Mouse (Mus musculus) G1E-ER4 (cell line): ENCODE measurements around the gene Nomo1. TPM values are rescaled to one million over a fixed set of nuclear protein-coding genes. Genes with fewer than 3 reads are reported as not detected.

Experiments
- GATA1 ChIP-seq: IDR thresholded peaks from one replicate; pipeline ENCODE4 v1.8.0; 2012; ENCODE audit warnings: low read length, inconsistent platforms
- polyA plus RNA-seq: library from polyadenylated mRNA; stranded (reverse); fragments of >175 nt; gene quantifications from 2 replicates; pipeline ENCODE4 v1.2.3, GENCODE M21; 2012

Nomo1 gene
- polyA plus RNA-seq, 1 experiment = 209 TPM

DNA sequence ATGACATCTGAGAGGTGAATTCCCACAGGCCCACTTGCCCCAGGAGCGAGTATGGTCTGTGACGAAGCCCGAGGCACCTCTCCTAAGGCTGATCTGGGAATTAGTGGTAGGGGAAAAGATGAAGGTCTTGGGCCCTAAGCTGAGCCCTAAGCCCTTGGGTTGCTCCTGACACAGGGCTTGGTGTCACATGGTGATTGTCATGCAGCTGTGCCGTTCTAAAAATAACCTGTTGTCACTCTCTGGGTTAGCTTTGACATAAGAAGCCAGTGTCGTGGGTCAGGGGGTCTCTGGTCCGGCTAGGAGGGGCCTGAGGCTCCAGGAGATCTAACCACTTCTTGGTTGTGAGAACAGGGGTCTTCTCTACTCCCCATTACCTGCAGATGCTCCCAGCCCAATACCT, 78.4 kb downstream of the Nomo1 start:
- no peak for TF ChIP-seq GATA1

DNA sequence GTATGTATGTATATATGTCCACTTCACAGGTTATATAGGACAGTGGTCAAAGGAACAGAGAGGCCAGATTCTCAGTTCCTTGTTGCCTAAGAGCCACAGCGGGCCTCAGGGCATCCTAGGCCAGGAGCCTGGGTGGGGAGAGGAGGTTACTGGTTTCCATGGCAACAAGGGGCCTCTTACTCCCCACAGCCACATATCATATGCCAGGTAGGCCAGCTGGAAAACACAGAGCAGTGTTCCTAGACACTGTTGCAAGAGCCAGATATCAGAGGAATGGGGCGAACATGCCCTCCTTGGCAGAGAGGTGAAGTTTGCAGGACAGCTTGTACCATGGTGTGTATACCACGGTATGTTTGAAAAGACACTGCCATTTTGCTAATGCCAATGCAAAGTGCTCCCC, 79.9 kb downstream of the Nomo1 start:
- TF ChIP-seq GATA1 = no peak

DNA sequence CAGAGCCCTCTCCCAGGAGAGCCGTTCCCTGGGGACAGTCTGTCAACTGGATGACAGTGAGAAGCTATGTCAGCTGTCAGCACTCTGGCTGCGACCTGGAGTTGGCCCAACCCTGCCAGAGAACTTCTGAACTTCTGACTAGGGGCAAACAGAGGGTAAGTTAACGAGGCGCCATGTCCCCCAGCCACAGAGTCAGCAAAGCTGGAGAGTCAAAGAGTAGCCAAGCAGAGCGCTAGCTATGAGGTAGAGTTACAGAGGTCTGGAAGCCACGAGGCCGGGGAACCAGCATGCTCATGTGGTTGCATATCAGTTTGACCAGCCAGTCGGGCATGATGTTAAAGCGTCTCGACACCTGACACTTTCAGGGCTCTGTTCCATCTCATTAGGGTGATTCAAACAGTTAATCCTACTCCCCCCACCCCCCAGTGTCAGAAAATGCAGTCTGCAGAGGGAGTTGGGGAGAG, 82.7 kb downstream of the Nomo1 start:
- TF ChIP-seq GATA1 = no peak

DNA sequence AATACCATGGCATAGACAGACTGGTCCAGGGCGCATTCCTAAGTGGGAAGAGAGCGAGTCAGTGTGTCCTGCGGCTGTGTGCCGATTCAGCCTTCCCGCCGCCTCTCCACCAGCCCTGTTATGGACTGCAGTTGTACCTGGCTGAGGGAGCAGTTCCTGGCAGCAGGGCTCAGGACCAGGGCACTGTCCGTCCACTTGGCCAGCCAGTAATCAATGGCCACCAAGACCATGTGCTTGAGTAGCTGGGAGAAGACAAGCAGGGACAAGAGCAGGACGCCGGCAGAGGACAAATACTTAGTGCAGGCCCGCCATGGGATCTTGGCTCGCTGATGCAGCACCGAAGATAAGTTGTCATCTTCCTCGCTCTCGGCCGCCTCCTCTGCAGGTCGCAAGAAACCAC, 83.5 kb downstream of the Nomo1 start:
- no peak for TF ChIP-seq GATA1

DNA sequence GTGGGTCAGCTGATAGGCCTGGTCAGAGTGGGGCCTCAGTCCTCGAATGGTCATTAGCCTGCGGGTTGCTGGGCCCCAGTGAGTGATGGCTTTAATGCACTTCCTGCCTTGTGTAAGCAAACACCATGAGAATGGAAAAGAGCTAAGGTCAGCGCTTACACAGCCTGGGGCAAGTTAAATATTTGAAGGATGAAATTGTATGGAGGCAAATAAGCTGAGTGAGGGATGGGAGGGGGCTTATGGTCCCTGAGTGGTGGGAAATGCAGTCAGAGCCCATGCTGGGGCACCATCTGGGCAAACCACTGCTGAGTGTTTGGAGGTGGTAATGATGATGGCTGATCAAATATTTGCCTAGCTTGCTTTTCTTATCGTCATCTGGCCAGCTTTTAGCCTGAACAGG, 89.5 kb downstream of the Nomo1 start:
- TF ChIP-seq GATA1 = no peak

DNA sequence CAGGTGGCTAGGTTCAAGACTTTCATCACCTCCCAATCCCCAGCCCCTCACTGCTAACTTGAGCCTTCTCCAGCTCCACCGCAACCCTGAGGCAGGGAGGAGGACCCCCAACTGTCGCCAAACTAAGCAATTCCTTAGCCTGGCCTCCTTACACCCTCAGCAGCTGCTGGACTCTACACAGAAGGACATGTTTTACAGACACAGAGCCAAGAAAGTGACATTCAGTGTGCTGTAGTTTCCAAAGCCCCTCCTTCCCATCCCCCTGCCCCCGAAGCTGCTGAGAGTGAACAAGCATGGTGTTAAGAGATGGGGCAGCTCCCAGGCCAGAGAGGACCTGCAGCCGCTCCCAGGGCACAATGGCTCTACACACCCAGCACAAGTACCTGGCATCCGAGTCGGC, 91.0 kb downstream of the Nomo1 start:
- no peak for TF ChIP-seq GATA1

DNA sequence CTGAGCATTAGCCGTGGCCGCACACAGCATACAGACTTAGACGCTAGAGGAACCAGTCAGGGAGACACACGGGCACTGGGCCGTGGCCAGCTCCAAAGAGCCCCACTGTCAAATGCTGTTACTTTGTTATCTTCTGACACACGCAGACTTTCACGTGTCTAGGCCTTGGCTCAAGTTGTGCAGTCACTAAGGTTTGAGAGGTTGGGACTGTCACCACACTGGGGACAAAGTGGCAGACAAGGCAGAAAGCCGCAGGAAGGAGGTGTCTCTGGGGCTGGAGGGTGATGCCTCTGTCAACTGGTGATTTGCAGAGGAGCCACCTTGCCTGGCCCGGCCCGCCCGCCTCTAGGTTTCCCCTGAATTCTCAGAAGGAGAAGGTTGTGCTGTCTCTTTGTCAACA, 91.8 kb downstream of the Nomo1 start:
- TF ChIP-seq GATA1 = no peak

DNA sequence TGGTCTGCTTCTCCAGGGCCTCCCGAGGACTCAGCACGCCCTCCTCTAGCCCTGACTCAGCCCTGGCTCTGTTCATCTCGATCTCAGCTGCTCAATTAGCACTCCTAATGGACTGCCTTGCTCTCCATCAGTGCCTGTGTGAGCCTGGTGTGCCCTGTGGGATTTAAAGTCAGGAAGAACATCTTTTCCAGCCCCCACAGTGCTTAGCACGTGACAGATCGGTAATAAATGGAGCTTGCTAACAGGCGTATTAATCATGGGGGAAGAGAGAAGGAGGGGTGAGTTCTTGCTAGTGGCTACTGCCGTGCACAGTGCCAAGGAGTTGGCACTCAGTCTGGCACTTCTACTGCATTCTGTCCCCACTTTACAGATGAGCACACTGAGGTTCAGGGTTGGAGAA, 94.7 kb downstream of the Nomo1 start:
- TF ChIP-seq GATA1 = no peak

DNA sequence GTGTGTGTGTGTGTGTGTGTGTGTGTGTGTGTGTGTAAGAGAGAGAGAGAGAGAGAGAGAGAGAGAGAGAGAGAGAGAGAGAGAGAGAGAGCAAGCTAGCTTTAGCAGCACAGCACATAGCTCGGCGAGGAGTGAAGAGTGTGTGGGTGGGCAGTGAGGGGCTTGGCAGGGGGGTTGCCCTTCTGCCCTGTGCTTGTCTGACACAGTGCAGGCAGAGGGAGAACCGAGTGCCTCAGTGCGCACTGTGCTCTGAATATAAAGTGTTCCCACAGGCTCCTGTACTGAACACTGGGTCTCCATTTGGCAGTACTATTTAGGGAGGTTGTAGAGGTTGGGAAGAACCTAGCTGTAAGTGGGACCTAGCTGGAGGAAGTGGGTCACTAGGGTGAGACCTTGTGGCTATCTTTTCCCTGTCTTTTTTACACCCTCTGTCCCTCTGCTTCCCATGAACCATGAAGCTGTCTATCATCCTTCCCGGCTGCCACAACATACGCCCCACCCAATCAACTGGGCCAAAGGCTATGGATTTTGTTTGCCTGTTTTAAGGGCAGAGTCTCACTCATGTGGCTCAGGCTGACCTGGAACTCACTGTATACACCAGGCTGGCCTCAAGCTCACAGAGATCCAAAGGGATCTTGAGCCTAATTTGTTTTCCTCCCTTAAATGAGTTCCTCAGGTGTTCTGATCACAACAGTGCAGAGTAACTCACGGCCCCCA, 96.1 kb downstream of the Nomo1 start:
- no peak for TF ChIP-seq GATA1

DNA sequence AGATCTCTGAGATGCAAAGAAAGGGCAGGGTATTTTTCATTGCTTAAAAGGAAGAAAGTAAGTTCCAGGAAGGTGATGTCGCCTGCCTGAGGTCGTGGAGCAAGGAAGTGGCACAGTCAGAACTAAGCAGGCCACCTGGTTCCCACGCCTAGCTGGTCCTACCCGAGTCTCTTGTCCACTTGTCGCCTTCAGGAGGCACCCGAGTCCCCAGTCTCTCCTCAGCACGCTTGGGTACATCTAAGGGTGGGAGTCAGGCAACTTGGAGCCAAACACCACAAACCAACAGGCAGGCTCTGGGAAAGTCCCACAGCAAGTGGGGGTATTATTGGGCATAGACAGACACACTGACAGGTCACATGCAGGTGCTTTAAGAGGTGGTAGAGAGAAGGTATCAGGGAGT, 97.2 kb downstream of the Nomo1 start:
- no peak for TF ChIP-seq GATA1

DNA sequence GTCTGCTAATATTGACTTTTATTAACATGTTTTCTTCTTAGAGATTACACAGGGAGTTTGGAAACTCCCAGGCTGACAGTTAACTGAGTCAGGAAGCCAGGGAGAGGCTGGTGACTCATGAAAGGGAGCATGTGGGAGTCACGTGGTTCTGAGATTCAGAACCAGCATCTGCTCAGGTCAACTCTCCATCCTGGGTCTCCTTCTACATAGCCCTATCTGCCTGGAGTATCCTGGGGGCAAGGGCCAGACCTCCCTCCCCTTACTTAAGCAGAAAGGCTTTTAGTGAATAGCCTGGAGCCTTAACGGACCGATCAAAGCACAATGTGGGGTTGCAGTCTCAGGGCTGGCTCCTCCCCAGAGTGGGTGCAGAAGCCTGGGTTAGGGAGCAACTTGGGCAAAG, 97.8 kb downstream of the Nomo1 start:
- no peak for TF ChIP-seq GATA1

DNA sequence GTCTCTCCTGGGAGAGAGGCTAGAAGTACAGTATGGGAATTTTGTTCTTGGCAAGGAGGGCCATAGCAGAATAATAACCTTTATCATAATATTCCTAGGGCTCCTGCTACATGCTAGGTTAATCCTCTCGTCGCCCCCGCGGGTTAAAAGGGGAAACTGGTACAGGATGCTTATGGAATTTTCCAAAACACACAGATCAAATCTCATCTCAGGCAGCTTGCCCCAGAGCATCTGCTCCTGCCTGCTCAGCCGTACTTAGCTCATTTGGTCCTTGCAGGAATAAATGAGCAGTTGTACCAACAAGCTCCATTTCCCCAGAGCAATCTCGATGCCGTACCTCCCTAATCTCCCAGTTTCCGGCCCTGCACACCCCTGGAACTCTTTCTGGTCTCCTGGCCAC, 98.3 kb downstream of the Nomo1 start:
- no peak for TF ChIP-seq GATA1

DNA sequence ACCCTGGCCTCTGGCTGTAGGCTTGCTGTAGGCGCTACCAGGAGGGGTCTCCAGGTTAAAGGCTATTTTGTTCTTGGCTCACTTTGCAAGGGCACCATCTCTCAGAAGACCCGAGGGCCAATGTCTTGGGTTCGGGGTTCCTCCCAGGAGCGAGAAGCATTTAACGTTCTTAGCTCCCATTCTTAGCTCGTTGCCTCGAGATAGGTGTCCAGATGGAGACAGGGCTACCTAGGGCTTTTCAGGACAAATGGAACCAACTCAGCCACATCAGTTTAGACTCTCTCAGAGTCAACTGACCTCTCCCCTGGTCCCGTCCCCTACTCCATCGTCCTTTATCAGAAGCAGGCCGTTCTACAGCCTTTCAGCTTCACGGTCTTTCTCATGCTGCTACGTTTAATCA, 98.7 kb downstream of the Nomo1 start:
- no peak for TF ChIP-seq GATA1

Other genes starting within 250 kb of the Nomo1 start
- 0.03 and 0.04 TPM in 2 replicates for gene Lmtk3, start 250.0 kb upstream of the Nomo1 start, polyA plus RNA-seq
- not detected in 2 replicates for gene Sult2b1, start 249.0 kb upstream of the Nomo1 start, polyA plus RNA-seq
- 117 and 133 TPM in 2 replicates for gene Cyth2, start 219.1 kb upstream of the Nomo1 start, polyA plus RNA-seq
- 1.1 and 1.3 TPM in 2 replicates for gene Kcnj14, start 208.9 kb upstream of the Nomo1 start, polyA plus RNA-seq
- gene Grwd1, start 202.8 kb upstream of the Nomo1 start, polyA plus RNA-seq = 126 and 128 TPM in 2 replicates
- gene Kdelr1, start 160.9 kb upstream of the Nomo1 start, polyA plus RNA-seq = 249 and 281 TPM in 2 replicates
- gene Grin2d, start 155.3 kb upstream of the Nomo1 start, polyA plus RNA-seq = 0.02 TPM in 2 replicates
- gene Syngr4, start 137.0 kb upstream of the Nomo1 start, polyA plus RNA-seq = 80.3 and 80.6 TPM in 2 replicates
- 44.3 and 60.2 TPM in 2 replicates for gene Tmem143, start 136.8 kb upstream of the Nomo1 start, polyA plus RNA-seq
- 1.4 and 2.5 TPM in 2 replicates for gene Emp3, start 112.3 kb upstream of the Nomo1 start, polyA plus RNA-seq
- not detected in 2 replicates for gene Ccdc114, start 109.6 kb upstream of the Nomo1 start, polyA plus RNA-seq
- 0.02 and 0.05 TPM in 2 replicates for gene Abcc6, start 3.4 kb upstream of the Nomo1 start, polyA plus RNA-seq
- gene Kcnj11, start 67.1 kb downstream of the Nomo1 start, polyA plus RNA-seq = not detected in 2 replicates
- not detected in 2 replicates for gene Abcc8, start 146.3 kb downstream of the Nomo1 start, polyA plus RNA-seq
- gene Ush1c, start 204.8 kb downstream of the Nomo1 start, polyA plus RNA-seq = not detected in 2 replicates
- not detected in 2 replicates for gene Otog, start 207.3 kb downstream of the Nomo1 start, polyA plus RNA-seq